Mouse (Mus musculus) neural tube, embryonic 13.5 days (tissue): ENCODE measurements around the gene Gm20715. TPM values are rescaled to one million over a fixed set of nuclear protein-coding genes. Genes with fewer than 3 reads are reported as not detected.
"Not testable (repeated sequence)": the region's sequence is repeated elsewhere in the genome, so short reads cannot be mapped to it uniquely, and the experiment has no call there.

Experiments used
- ATAC-seq: fragments of 200-750 bp; cut with Nextera tagmentation; 2 replicates; pipeline ENCODE4 v1.8.0; 2017; ENCODE audit warnings: low read depth, mild to moderate bottlenecking, moderate TSS enrichment, moderate library complexity
- H3K27ac ChIP-seq: fragments of 300-500 bp; sonication (generic); replicated peaks from 2 replicates; pipeline ENCODE4 v1.5.1; 2015; ENCODE audit warnings: moderate library complexity, mild to moderate bottlenecking, inconsistent platforms
- H3K27me3 ChIP-seq: fragments of 300-500 bp; sonication (generic); 2 replicates; pipeline ENCODE4 v1.6.1; 2015; ENCODE audit warnings: mild to moderate bottlenecking, inconsistent platforms
- H3K36me3 ChIP-seq: fragments of 300-500 bp; sonication (generic); 2 replicates; pipeline ENCODE4 v1.6.1; 2015; ENCODE audit warnings: mild to moderate bottlenecking, inconsistent platforms
- H3K4me1 ChIP-seq: fragments of 300-500 bp; sonication (generic); replicated peaks from 2 replicates; pipeline ENCODE4 v1.6.1; 2015; ENCODE audit warnings: inconsistent platforms
- H3K4me2 ChIP-seq: fragments of 300-500 bp; sonication (generic); 2 replicates; pipeline ENCODE4 v1.6.1; 2015; ENCODE audit warnings: inconsistent platforms, mild to moderate bottlenecking, moderate library complexity
- H3K4me3 ChIP-seq: fragments of 300-500 bp; sonication (generic); 2 replicates; pipeline ENCODE4 v1.5.1; 2015; ENCODE audit warnings: mild to moderate bottlenecking, inconsistent platforms
- H3K9ac ChIP-seq: fragments of 300-500 bp; sonication (generic); 2 replicates; pipeline ENCODE4 v1.6.1; 2015; ENCODE audit warnings: moderate library complexity, mild to moderate bottlenecking, inconsistent platforms
- H3K9me3 ChIP-seq: fragments of 300-500 bp; sonication (generic); 2 replicates; pipeline ENCODE4 v1.6.1; 2016; ENCODE audit warnings: inconsistent platforms
- WGBS: fragments of 180-500 bp; shearing (Covaris S2); methylation state at CpG from one replicate; pipeline ENCODE4 v1.1.7; 2015; 5-methylcytosine and 5-hydroxymethylcytosine counted together
- polyA plus RNA-seq: library from polyadenylated mRNA; unstranded; fragments of >200 nt; fragmentation: Nextera tagmentation; extraction: Ambion mirVana; gene quantifications from 2 replicates; pipeline ENCODE4 v1.2.1, GENCODE M21; 2015

Gm20715 gene
- polyA plus RNA-seq: not detected in 2 replicates

- Histone ChIP-seq H3K27ac (no peak within 1 kb of the TSS), H3K4me1 (no peaks in the 10 kb centered on the region), H3K9ac (no peak within 1 kb of the TSS), H3K27me3 (no peaks in the 10 kb centered on the region), H3K4me3 (no peak within 1 kb of the TSS), H3K36me3 (no peaks in the 10 kb centered on the region), H3K9me3 (no peaks in the 10 kb centered on the region), H3K4me2 (no peak within 1 kb of the TSS)
- 2% methylated on average over 17 of the region's 17 CpGs for WGBS
- ATAC-seq: peak; percentile 55
Observed at GRCm38 (mm10) chr7:6410043-6410442, at the start of gene Gm20715. Gene Gm20715 (plus strand): TSS chr7:6410277.

GRCm38 (mm10) chr7:6360477-6361060 is 49.5 kb upstream of the Gm20715 start:
- no peak for ATAC-seq
- Histone ChIP-seq H3K27ac (no peak overlapping the region), H3K9me3 (no peaks in the 10 kb centered on the region), H3K4me3 (no peak overlapping the region), H3K4me2 (no peak overlapping the region), H3K36me3 (no peaks in the 10 kb centered on the region), H3K9ac (no peak overlapping the region), H3K4me1 (peaks cover 10% of the 10 kb centered on the region), H3K27me3 (no peaks in the 10 kb centered on the region)
- 7% methylated on average over 9 of the region's 9 CpGs for WGBS

GRCm38 (mm10) chr7:6361756-6362155 is 48.3 kb upstream of the Gm20715 start:
- peaks cover 10% of the 10 kb centered on the region for H3K4me1 ChIP-seq
- H3K4me2 ChIP-seq: peak overlapping the region; percentile 57
- peak overlapping the region; percentile 51 for H3K4me3 ChIP-seq
- ATAC-seq: no peak
- H3K27me3 ChIP-seq: no peaks in the 10 kb centered on the region
- no peaks in the 10 kb centered on the region for H3K36me3 ChIP-seq
- peak overlapping the region; percentile 63 for H3K9ac ChIP-seq
- no peaks in the 10 kb centered on the region for H3K9me3 ChIP-seq
- WGBS: 18% methylated on average over 7 of the region's 7 CpGs
- peak overlapping the region; percentile 88 for H3K27ac ChIP-seq

- peak overlapping the region; percentile 88 for H3K27ac ChIP-seq
- no peaks in the 10 kb centered on the region for H3K9me3 ChIP-seq
- peak overlapping the region; percentile 57 for H3K4me2 ChIP-seq
- peak overlapping the region; percentile 63 for H3K9ac ChIP-seq
- H3K4me1 ChIP-seq: peaks cover 10% of the 10 kb centered on the region
- WGBS: under 1% methylated on average over 38 of the region's 38 CpGs
- peak overlapping the region; percentile 51 for H3K4me3 ChIP-seq
- no peaks in the 10 kb centered on the region for H3K27me3 ChIP-seq
- no peaks in the 10 kb centered on the region for H3K36me3 ChIP-seq
- peak; percentile 93 for ATAC-seq
Observed at GRCm38 (mm10) chr7:6362268-6363046, 47.6 kb upstream of the Gm20715 start.

GRCm38 (mm10) chr7:6363047-6363488 is 47.0 kb upstream of the Gm20715 start, which contains the start of gene Zfp78:
Gene Zfp78 (plus strand): TSS chr7:6363280.
- Histone ChIP-seq H3K4me3 (peak within 1 kb of the TSS; percentile 51), H3K4me2 (peak within 1 kb of the TSS; percentile 57), H3K27ac (peak within 1 kb of the TSS; percentile 88), H3K9me3 (no peaks in the 10 kb centered on the region), H3K27me3 (no peaks in the 10 kb centered on the region), H3K36me3 (no peaks in the 10 kb centered on the region), H3K4me1 (peaks cover 10% of the 10 kb centered on the region), H3K9ac (peak within 1 kb of the TSS; percentile 73)
- under 1% methylated on average over 23 of the region's 23 CpGs for WGBS
- ATAC-seq: peak; percentile 86

GRCm38 (mm10) chr7:6364761-6365160 is 45.3 kb upstream of the Gm20715 start:
- WGBS: 58% methylated on average over 1 of the region's 1 CpGs
- H3K9ac ChIP-seq: no peak overlapping the region
- no peaks in the 10 kb centered on the region for H3K9me3 ChIP-seq
- H3K4me1 ChIP-seq: peaks cover 10% of the 10 kb centered on the region
- ATAC-seq: no peak
- H3K36me3 ChIP-seq: no peaks in the 10 kb centered on the region
- no peaks in the 10 kb centered on the region for H3K27me3 ChIP-seq
- H3K4me3 ChIP-seq: no peak overlapping the region
- no peak overlapping the region for H3K4me2 ChIP-seq
- H3K27ac ChIP-seq: no peak overlapping the region

GRCm38 (mm10) chr7:6367185-6367584 is 42.9 kb upstream of the Gm20715 start:
- peaks cover 10% of the 10 kb centered on the region for H3K4me1 ChIP-seq
- no peak overlapping the region for H3K9ac ChIP-seq
- 91% methylated on average over 5 of the region's 5 CpGs for WGBS
- no peaks in the 10 kb centered on the region for H3K27me3 ChIP-seq
- no peaks in the 10 kb centered on the region for H3K9me3 ChIP-seq
- H3K4me3 ChIP-seq: no peak overlapping the region
- no peak overlapping the region for H3K27ac ChIP-seq
- ATAC-seq: no peak
- H3K36me3 ChIP-seq: no peaks in the 10 kb centered on the region
- H3K4me2 ChIP-seq: no peak overlapping the region

- 89% methylated on average over 5 of the region's 5 CpGs for WGBS
- ATAC-seq: not testable (repeated sequence)
Observed at GRCm38 (mm10) chr7:6368146-6368545, 41.9 kb upstream of the Gm20715 start.

GRCm38 (mm10) chr7:6369460-6369859 is 40.6 kb upstream of the Gm20715 start:
- Histone ChIP-seq H3K4me1 (no peaks in the 10 kb centered on the region), H3K9ac (no peak overlapping the region), H3K27me3 (no peaks in the 10 kb centered on the region), H3K4me3 (no peak overlapping the region), H3K9me3 (no peaks in the 10 kb centered on the region), H3K36me3 (0 out of 2 replicates have a peak, but pooled peaks cover 6% of the 10 kb centered on the region), H3K4me2 (no peak overlapping the region), H3K27ac (no peak overlapping the region)
- 87% methylated on average over 3 of the region's 3 CpGs for WGBS
- no peak for ATAC-seq

More at GRCm38 (mm10) chr7:6368146-6368545, 41.9 kb upstream of the Gm20715 start:
- not testable (repeated sequence) for H3K4me2 ChIP-seq, H3K4me3 ChIP-seq, H3K27ac ChIP-seq, H3K27me3 ChIP-seq, H3K9me3 ChIP-seq, H3K9ac ChIP-seq, H3K36me3 ChIP-seq, H3K4me1 ChIP-seq

GRCm38 (mm10) chr7:6372993-6373392 is 37.1 kb upstream of the Gm20715 start:
- Histone ChIP-seq H3K27ac (no peak overlapping the region), H3K27me3 (no peaks in the 10 kb centered on the region), H3K4me3 (no peak overlapping the region), H3K4me1 (no peaks in the 10 kb centered on the region), H3K4me2 (no peak overlapping the region), H3K36me3 (peaks cover 17% of the 10 kb centered on the region; the same call in 1 of the 2 replicates), H3K9me3 (no peaks in the 10 kb centered on the region), H3K9ac (no peak overlapping the region)
- ATAC-seq: no peak
- WGBS: 90% methylated on average over 3 of the region's 3 CpGs

GRCm38 (mm10) chr7:6378441-6378840 is 31.6 kb upstream of the Gm20715 start:
- peaks cover 28% of the 10 kb centered on the region for H3K36me3 ChIP-seq
- no peak overlapping the region for H3K9ac ChIP-seq
- no peaks in the 10 kb centered on the region for H3K27me3 ChIP-seq
- WGBS: 83% methylated on average over 8 of the region's 8 CpGs
- no peak overlapping the region for H3K4me2 ChIP-seq
- ATAC-seq: no peak
- H3K4me3 ChIP-seq: no peak overlapping the region
- H3K4me1 ChIP-seq: peaks cover 10% of the 10 kb centered on the region
- no peaks in the 10 kb centered on the region for H3K9me3 ChIP-seq
- H3K27ac ChIP-seq: no peak overlapping the region

- Histone ChIP-seq H3K4me1 (peaks cover 23% of the 10 kb centered on the region), H3K9me3 (no peaks in the 10 kb centered on the region)
Observed at GRCm38 (mm10) chr7:6381431-6381830, 28.6 kb upstream of the Gm20715 start.

More at GRCm38 (mm10) chr7:6381431-6381830, 28.6 kb upstream of the Gm20715 start:
- Histone ChIP-seq H3K9ac (no peak overlapping the region), H3K4me2 (no peak overlapping the region), H3K4me3 (no peak overlapping the region), H3K27ac (no peak overlapping the region), H3K27me3 (no peaks in the 10 kb centered on the region), H3K36me3 (peaks cover 31% of the 10 kb centered on the region)
- WGBS: 88% methylated on average over 2 of the region's 2 CpGs
- no peak for ATAC-seq
